Mouse (Mus musculus) right cerebral cortex, postnatal 10 days (tissue): ENCODE measurements at regions not wholly inside any gene's neighbourhood (a gene's known extent, or its start where the extent isn't known, plus 50 kb on each side); places are given as distances from the start of the nearest gene placed in this dataset.
A peak's percentile ranks its signal among the peaks of the same experiment; 100 is the strongest.

Experiments used
- DNase-seq, 2 experiments: peaks; one replicate each; pipeline ENCODE4 v3.0.0; 2021; ENCODE audit warnings: low spot score in 2 of 2

- peak in 1 of 2 experiments; percentile 24 for DNase-seq
Observed at GRCm38 (mm10) chr3:70860909-70861675, 853.7 kb downstream of the Otol1 start.

- DNase-seq: peak; percentile 34 to 52
Observed at GRCm38 (mm10) chr3:70873688-70874551, 866.5 kb downstream of the Otol1 start.

- no peak for DNase-seq
Observed at GRCm38 (mm10) chr3:70874614-70875013, 867.2 kb downstream of the Otol1 start.
